Mouse (Mus musculus) left cerebral cortex, adult 9 months (tissue): ENCODE measurements around the gene Ttn.

Source experiments
- DNase-seq, 2 experiments: peaks; one replicate each; pipeline ENCODE4 v3.0.0; 2022; ENCODE audit warnings: low spot score in 2 of 2

Gene Ttn

DNA sequence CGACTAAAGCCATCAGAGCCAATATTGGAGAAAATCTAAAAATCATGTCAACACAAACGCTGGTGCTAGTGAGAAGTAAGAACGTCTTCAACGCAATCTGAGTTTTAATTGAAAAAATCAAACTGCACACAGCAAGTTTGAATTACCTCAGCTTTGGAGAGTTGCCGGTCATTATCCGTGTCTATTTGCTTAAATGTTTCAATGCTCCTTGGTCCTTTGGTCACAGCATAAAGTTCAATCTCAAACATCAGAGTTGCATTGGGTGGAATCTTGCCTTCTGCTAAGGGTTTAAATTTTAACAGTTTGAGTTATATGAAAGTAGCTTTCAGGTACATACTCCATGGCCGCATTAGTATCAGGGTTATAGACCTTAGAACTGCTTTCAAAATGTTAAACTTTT lies 316.8 kb downstream of the Ttn start:
- no peak for DNase-seq

DNA sequence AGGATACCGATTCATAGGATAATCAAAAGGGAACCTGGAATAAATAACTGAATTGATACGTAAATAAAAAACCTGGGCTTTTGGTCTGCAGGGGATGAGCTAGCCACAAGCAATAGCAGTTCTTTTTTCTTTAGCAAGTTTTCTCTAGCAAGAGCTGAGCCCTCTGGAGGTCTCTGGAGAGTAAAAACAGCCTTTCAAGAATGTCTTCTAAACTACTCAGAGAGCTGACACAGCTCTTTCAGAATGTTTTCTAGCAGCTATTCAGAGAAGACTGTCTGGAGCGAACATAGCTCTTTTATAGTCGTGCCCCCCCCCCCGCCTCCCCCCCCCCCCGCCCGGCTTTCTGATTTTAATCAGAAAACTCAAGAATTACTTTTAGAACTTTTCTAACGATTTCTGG lies 322.9 kb downstream of the Ttn start:
- no peak for DNase-seq

DNA sequence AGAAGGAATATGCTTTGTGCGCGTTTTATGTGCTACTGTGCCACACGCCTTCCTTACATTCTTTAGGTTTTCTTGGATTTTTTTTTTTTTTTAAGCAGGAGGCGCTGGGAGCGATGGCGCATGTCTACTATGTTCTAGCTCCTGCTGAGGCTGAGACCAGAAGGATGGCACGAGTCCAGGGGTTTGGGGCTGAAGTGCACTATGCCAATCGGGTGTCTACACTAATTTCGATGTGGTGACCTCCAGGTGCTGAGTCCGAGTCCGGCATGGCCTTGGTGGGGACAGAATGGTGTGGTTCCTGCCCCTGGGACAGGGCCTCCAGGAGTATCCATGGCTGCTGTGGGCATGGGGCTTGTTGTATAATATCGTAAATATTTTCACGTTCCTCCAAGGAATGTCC lies 323.8 kb downstream of the Ttn start:
- DNase-seq = no peak

DNA sequence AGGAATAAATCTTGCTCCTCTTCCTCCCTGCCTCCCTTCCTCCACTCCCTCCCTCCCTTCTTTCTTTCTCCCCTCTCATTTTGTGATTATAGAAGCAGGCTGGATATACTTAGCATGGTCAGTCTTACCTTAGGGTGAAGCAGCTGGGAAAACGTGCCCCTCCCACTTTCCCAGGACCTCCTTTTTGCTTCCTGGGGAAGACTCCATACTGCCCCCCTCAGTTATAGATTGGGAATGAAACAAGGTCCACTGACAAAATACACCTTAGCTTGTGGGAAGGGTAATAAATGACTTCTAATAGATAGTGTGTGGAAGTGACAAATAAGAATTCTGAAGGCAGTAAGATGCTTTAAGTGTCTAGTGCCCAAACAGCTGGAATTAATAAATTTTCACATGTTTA lies 326.4 kb downstream of the Ttn start:
- no peak for DNase-seq

DNA sequence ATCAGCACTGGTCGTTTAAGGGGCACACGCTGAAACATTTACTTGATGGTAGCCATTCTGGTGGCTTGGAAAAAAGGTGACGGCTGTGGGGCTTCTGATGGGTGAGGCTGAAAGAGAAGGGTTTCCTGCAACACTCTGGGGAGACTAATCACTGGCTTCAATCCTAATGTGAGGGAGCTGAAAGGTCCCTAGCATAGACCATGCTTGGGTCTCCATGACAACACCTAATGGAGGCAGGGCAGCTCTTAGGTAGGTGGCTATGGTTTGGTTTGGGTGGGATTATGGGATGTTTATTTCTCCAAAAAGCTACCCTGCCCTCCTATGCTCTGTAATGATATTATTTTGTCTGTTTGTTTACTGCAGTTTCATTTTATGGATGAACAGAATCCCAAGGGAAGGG lies 326.9 kb downstream of the Ttn start:
- no peak for DNase-seq

DNA sequence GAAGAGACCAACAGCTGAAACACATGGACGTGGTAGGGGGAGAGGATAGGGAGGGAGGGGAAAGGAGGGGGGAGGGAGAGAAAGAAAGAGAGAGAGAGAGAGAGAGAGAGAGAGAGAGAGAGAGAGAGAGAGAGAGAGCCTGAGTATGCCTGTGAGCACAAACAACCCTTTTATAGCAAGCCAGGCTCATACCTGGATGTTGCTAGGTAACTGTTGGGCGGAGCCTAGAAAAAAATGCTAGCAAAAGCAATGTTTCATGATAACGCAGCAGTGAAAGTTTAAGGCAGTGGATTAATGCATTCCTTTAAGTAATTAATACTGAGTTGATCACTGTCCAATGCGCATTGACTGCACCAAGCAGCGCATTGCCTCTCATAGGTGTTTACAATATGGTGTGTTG lies 327.7 kb downstream of the Ttn start:
- no peak for DNase-seq
